Mouse (Mus musculus): Measurements from ENCODE around the gene Maco1. TPM values are rescaled to one million over a fixed set of nuclear protein-coding genes. Genes with fewer than 3 reads are reported as not detected.
"Not testable (repeated sequence)": the region's sequence is repeated elsewhere in the genome, so short reads cannot be mapped to it uniquely, and the experiment has no call there.

Maco1 gene
- polyA plus RNA-seq, 1 experiment from 2014 or later: 30.8 TPM

GRCm38 (mm10) chr4:134838221-134838620, 14.9 kb downstream of the Maco1 start:
- 27% methylated on average over 1 of the region's 1 CpGs for WGBS
- Histone ChIP-seq H3K4me2 (ENCODE audit: low read depth, low read length) (no peak overlapping the region), H3K9ac (ENCODE audit: low read length) (no peak overlapping the region), H3K4me1 (ENCODE audit: control insufficient read depth, insufficient read depth, low read length) (no peaks in the 10 kb centered on the region), H3K4me3 (replicated peaks; ENCODE audit: low read length) (no peak overlapping the region), H3K9me3 (replicated peaks; ENCODE audit: control insufficient read depth, low read length) (no peaks in the 10 kb centered on the region), H3K36me3 (ENCODE audit: control insufficient read depth, insufficient read depth, low read length) (no peaks in the 10 kb centered on the region; the same call in 1 of the 2 replicates), H3K27ac (ENCODE audit: low read length) (no peak overlapping the region), H3K27me3 (ENCODE audit: control insufficient read depth, insufficient read depth, low read length) (no peaks in the 10 kb centered on the region)
- no peak for ATAC-seq (ENCODE audit: insufficient read depth, low FRiP score)

DNA sequence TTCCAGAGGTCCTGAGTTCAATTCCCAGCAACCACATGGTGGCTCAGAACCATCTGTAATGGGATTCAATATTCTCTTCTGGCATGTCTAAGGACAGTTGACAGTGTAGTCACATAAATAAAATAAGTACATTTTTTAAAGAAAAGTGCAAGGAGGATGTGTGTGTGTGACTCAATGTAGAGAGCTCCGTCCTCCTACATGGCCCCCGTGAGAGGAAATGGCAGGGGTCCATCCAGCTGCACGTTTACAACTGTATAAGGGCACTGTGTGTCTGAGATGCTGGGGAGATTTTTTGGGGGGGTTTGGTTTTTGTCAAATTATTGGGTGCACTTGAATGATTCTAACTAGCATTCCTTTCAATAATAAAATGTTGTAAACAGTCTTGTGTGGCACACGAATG, 17.7 kb downstream of the Maco1 start:
- Histone ChIP-seq H3K4me1 (ENCODE audit: control insufficient read depth, insufficient read depth, low read length) (no peaks in the 10 kb centered on the region), H3K9me3 (replicated peaks; ENCODE audit: control insufficient read depth, low read length) (no peaks in the 10 kb centered on the region), H3K9ac (ENCODE audit: low read length) (no peak overlapping the region), H3K4me3 (replicated peaks; ENCODE audit: low read length) (no peak overlapping the region), H3K27ac (ENCODE audit: low read length) (no peak overlapping the region), H3K27me3 (ENCODE audit: control insufficient read depth, insufficient read depth, low read length) (no peaks in the 10 kb centered on the region), H3K36me3 (ENCODE audit: control insufficient read depth, insufficient read depth, low read length) (peaks cover 4% of the 10 kb centered on the region; the same call in 1 of the 2 replicates), H3K4me2 (ENCODE audit: low read depth, low read length) (no peak overlapping the region)
- ATAC-seq (ENCODE audit: insufficient read depth, low FRiP score): no peak
- WGBS: 86% methylated on average over 4 of the region's 4 CpGs

GRCm38 (mm10) chr4:134831934-134832333, 21.2 kb downstream of the Maco1 start:
- WGBS: 81% methylated on average over 3 of the region's 3 CpGs
- Histone ChIP-seq H3K4me1 (ENCODE audit: control insufficient read depth, insufficient read depth, low read length) (no peaks in the 10 kb centered on the region), H3K27me3 (ENCODE audit: control insufficient read depth, insufficient read depth, low read length) (no peaks in the 10 kb centered on the region), H3K4me2 (ENCODE audit: low read depth, low read length) (no peak overlapping the region), H3K9me3 (replicated peaks; ENCODE audit: control insufficient read depth, low read length) (no peaks in the 10 kb centered on the region), H3K9ac (ENCODE audit: low read length) (no peak overlapping the region), H3K27ac (ENCODE audit: low read length) (no peak overlapping the region), H3K36me3 (ENCODE audit: control insufficient read depth, insufficient read depth, low read length) (peaks cover 4% of the 10 kb centered on the region; the same call in 1 of the 2 replicates), H3K4me3 (replicated peaks; ENCODE audit: low read length) (no peak overlapping the region)
- no peak for ATAC-seq (ENCODE audit: insufficient read depth, low FRiP score)

GRCm38 (mm10) chr4:134827806-134828205, 25.3 kb downstream of the Maco1 start:
- Histone ChIP-seq H3K9me3 (replicated peaks; ENCODE audit: control insufficient read depth, low read length) (no peaks in the 10 kb centered on the region), H3K36me3 (ENCODE audit: control insufficient read depth, insufficient read depth, low read length) (peaks cover 7% of the 10 kb centered on the region; the same call in 1 of the 2 replicates), H3K9ac (ENCODE audit: low read length) (no peak overlapping the region), H3K4me3 (replicated peaks; ENCODE audit: low read length) (no peak overlapping the region), H3K4me1 (ENCODE audit: control insufficient read depth, insufficient read depth, low read length) (peaks cover 5% of the 10 kb centered on the region; the same call in 1 of the 2 replicates), H3K27ac (ENCODE audit: low read length) (no peak overlapping the region), H3K27me3 (ENCODE audit: control insufficient read depth, insufficient read depth, low read length) (no peaks in the 10 kb centered on the region), H3K4me2 (ENCODE audit: low read depth, low read length) (no peak overlapping the region)
- WGBS: 75% methylated on average over 11 of the region's 11 CpGs
- ATAC-seq (ENCODE audit: insufficient read depth, low FRiP score): no peak

- ATAC-seq (ENCODE audit: insufficient read depth, low FRiP score): no peak
- H3K4me2 ChIP-seq (ENCODE audit: low read depth, low read length): no peak overlapping the region
- H3K36me3 ChIP-seq (ENCODE audit: control insufficient read depth, insufficient read depth, low read length): peaks cover 3% of the 10 kb centered on the region; the same call in 1 of the 2 replicates
- no peak overlapping the region for H3K9ac ChIP-seq (ENCODE audit: low read length)
- no peak overlapping the region for H3K4me3 ChIP-seq (replicated peaks; ENCODE audit: low read length)
- peaks cover 12% of the 10 kb centered on the region for H3K4me1 ChIP-seq (ENCODE audit: control insufficient read depth, insufficient read depth, low read length)
- H3K27ac ChIP-seq (ENCODE audit: low read length): no peak overlapping the region
- no peaks in the 10 kb centered on the region for H3K9me3 ChIP-seq (replicated peaks; ENCODE audit: control insufficient read depth, low read length)
- no peaks in the 10 kb centered on the region for H3K27me3 ChIP-seq (ENCODE audit: control insufficient read depth, insufficient read depth, low read length)
These were observed 26.8 kb downstream of the Maco1 start for GRCm38 (mm10) chr4:134826348-134826747.

DNA sequence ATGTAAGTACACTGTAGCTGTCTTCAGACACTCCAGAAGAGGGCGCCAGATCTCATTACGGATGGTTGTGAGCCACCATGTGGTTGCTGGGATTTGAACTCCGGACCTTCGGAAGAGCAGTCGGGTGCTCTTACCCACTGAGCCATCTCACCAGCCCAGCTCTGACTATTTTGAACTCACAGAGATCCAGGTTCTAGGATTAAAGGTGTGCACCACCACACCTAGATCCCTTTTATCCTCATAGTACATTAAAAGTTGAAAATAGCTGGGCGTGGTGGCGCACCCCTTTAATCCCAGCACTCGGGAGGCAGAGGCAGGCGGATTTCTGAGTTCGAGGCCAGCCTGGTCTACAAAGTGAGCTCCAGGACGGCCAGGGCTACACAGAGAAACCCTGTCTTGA, 27.3 kb downstream of the Maco1 start:
- not testable (repeated sequence) for H3K9me3 ChIP-seq (replicated peaks; ENCODE audit: control insufficient read depth, low read length); H3K4me3 ChIP-seq (replicated peaks; ENCODE audit: low read length); H3K9ac ChIP-seq (ENCODE audit: low read length); H3K27me3 ChIP-seq (ENCODE audit: control insufficient read depth, insufficient read depth, low read length); H3K27ac ChIP-seq (ENCODE audit: low read length); H3K36me3 ChIP-seq (ENCODE audit: control insufficient read depth, insufficient read depth, low read length); H3K4me2 ChIP-seq (ENCODE audit: low read depth, low read length); ATAC-seq (ENCODE audit: insufficient read depth, low FRiP score)
- 90% methylated on average over 10 of the region's 11 CpGs for WGBS
- peaks cover 12% of the 10 kb centered on the region for H3K4me1 ChIP-seq (ENCODE audit: control insufficient read depth, insufficient read depth, low read length)

- H3K9ac ChIP-seq (ENCODE audit: low read length): no peak overlapping the region
- H3K4me3 ChIP-seq (replicated peaks; ENCODE audit: low read length): no peak overlapping the region
- H3K27me3 ChIP-seq (ENCODE audit: control insufficient read depth, insufficient read depth, low read length): no peaks in the 10 kb centered on the region
- 48% methylated on average over 2 of the region's 2 CpGs for WGBS
- H3K9me3 ChIP-seq (replicated peaks; ENCODE audit: control insufficient read depth, low read length): no peaks in the 10 kb centered on the region
- H3K4me1 ChIP-seq (ENCODE audit: control insufficient read depth, insufficient read depth, low read length): peaks cover 12% of the 10 kb centered on the region
- peak overlapping the region; percentile 46 for H3K27ac ChIP-seq (ENCODE audit: low read length)
- H3K4me2 ChIP-seq (ENCODE audit: low read depth, low read length): no peak overlapping the region
- H3K36me3 ChIP-seq (ENCODE audit: control insufficient read depth, insufficient read depth, low read length): peaks cover 3% of the 10 kb centered on the region; the same call in 1 of the 2 replicates
- no peak; the same call in 1 of the 2 replicates for ATAC-seq (ENCODE audit: insufficient read depth, low FRiP score)
These were observed 29.6 kb downstream of the Maco1 start for GRCm38 (mm10) chr4:134823560-134823959.

- no peak for ATAC-seq (ENCODE audit: insufficient read depth, low FRiP score)
- Histone ChIP-seq H3K4me1 (ENCODE audit: control insufficient read depth, insufficient read depth, low read length) (peaks cover 12% of the 10 kb centered on the region), H3K9ac (ENCODE audit: low read length) (no peak overlapping the region), H3K27ac (ENCODE audit: low read length) (no peak overlapping the region), H3K27me3 (ENCODE audit: control insufficient read depth, insufficient read depth, low read length) (no peaks in the 10 kb centered on the region), H3K9me3 (replicated peaks; ENCODE audit: control insufficient read depth, low read length) (no peaks in the 10 kb centered on the region), H3K4me3 (replicated peaks; ENCODE audit: low read length) (no peak overlapping the region), H3K4me2 (ENCODE audit: low read depth, low read length) (no peak overlapping the region), H3K36me3 (ENCODE audit: control insufficient read depth, insufficient read depth, low read length) (no peaks in the 10 kb centered on the region)
- WGBS: 39% methylated on average over 1 of the region's 1 CpGs
These were observed 32.1 kb downstream of the Maco1 start for GRCm38 (mm10) chr4:134821061-134821460.

DNA sequence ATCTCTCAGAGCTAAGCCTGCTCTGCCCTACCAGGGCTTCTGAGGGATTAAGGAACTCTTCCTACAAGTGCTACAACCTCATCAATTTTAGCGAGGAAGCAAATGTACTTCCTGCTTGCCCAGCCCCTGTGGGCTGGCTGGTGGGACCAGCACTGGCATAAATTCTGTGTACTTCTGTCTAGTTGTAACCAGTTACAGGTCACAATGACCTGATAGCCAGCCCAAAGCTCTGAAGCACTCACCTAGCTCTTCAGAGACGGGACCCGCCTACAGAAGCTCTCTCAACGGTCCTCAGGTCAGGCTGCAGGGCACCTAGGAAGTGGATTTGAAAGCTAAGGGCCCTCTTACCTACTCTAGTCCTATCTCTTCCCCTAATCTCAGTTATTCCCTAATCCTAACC, 35.4 kb downstream of the Maco1 start:
- WGBS: 83% methylated on average over 4 of the region's 4 CpGs
- Histone ChIP-seq H3K4me1 (ENCODE audit: control insufficient read depth, insufficient read depth, low read length) (peaks cover 6% of the 10 kb centered on the region), H3K27ac (ENCODE audit: low read length) (no peak overlapping the region), H3K9ac (ENCODE audit: low read length) (no peak overlapping the region), H3K27me3 (ENCODE audit: control insufficient read depth, insufficient read depth, low read length) (no peaks in the 10 kb centered on the region), H3K36me3 (ENCODE audit: control insufficient read depth, insufficient read depth, low read length) (no peaks in the 10 kb centered on the region), H3K4me2 (ENCODE audit: low read depth, low read length) (no peak overlapping the region), H3K4me3 (replicated peaks; ENCODE audit: low read length) (no peak overlapping the region), H3K9me3 (replicated peaks; ENCODE audit: control insufficient read depth, low read length) (no peaks in the 10 kb centered on the region)
- ATAC-seq (ENCODE audit: insufficient read depth, low FRiP score): no peak

DNA sequence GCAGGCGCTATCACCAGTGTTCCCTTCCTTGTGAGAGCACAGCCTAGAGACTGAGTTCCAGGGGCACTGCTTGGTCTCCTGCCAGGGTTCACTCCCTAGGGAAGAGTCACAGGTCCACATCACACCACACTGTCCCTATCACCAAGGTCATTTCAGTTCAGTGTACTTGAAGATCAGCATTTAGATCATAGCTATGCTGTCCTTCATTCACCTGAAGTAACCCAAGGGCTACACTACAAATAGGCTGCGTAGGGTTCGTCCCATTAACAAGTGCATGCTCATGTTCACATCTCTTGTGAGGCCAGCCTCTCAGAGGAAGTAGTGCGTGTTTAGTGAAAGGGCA, 38.9 kb downstream of the Maco1 start:
- Histone ChIP-seq H3K9ac (ENCODE audit: low read length) (no peak overlapping the region), H3K9me3 (replicated peaks; ENCODE audit: control insufficient read depth, low read length) (no peaks in the 10 kb centered on the region), H3K4me2 (ENCODE audit: low read depth, low read length) (no peak overlapping the region), H3K4me3 (replicated peaks; ENCODE audit: low read length) (no peak overlapping the region), H3K36me3 (ENCODE audit: control insufficient read depth, insufficient read depth, low read length) (0 out of 2 replicates have a peak, but pooled peaks cover 2% of the 10 kb centered on the region), H3K27ac (ENCODE audit: low read length) (no peak overlapping the region), H3K27me3 (ENCODE audit: control insufficient read depth, insufficient read depth, low read length) (no peaks in the 10 kb centered on the region), H3K4me1 (ENCODE audit: control insufficient read depth, insufficient read depth, low read length) (no peaks in the 10 kb centered on the region)
- 88% methylated on average over 4 of the region's 4 CpGs for WGBS
- no peak; the same call in 1 of the 2 replicates for ATAC-seq (ENCODE audit: insufficient read depth, low FRiP score)

Data from stomach, embryonic 16.5 days (tissue).